Mouse (Mus musculus) megakaryocyte-erythroid progenitor cell, adult 5-6 weeks (primary cell): ENCODE results near the gene Rnf214. TPM values are rescaled to one million over a fixed set of nuclear protein-coding genes. Genes with fewer than 3 reads are reported as not detected.

Experiments
- ATAC-seq: replicated peaks from 2 replicates; pipeline ENCODE4 v1.8.0; 2016; ENCODE audit warnings: mild to moderate bottlenecking, inconsistent platforms; ENCODE audit not compliant: severe bottlenecking, poor library complexity, low FRiP score, low TSS enrichment
- total RNA-seq, 2 experiments: library from RNA; stranded (forward) in 1 of 2; stranded (reverse) in 1 of 2; fragments of 200-1000, 215-1000 nt in 1 of 2; fragments of >200 nt in 1 of 2; fragmentation: Nextera tagmentation in 1 of 2; gene quantifications; 2 replicates each; pipeline ENCODE4 v1.2.3; 2014 to 2017

Gene Rnf214
- total RNA-seq (2014; fragmentation: Nextera tagmentation): 34.7 and 48.2 TPM in 2 replicates
- total RNA-seq (2017): 22.6 and 26.0 TPM in 2 replicates

GRCm38 (mm10) chr9:45906355-45907077 is at the start of gene Rnf214, which contains the start of gene Pcsk7:
TSS of gene Rnf214 (minus strand) at chr9:45906911.
TSS of gene Pcsk7 (plus strand) at chr9:45906497.
- ATAC-seq: peak; percentile 90

- ATAC-seq: peak; percentile 82
Measured at GRCm38 (mm10) chr9:45955107-45955963, 48.6 kb upstream of the Rnf214 start, which contains the start of gene Sidt2. TSS of gene Sidt2 (minus strand) at chr9:45955258.

- peak; percentile 35 for ATAC-seq
Measured at GRCm38 (mm10) chr9:45954294-45955106, 47.8 kb upstream of the Rnf214 start.

- ATAC-seq: 0 out of 2 replicates have a peak, but pooled peaks have one; percentile 10
Measured at GRCm38 (mm10) chr9:45953511-45954293, 47.0 kb upstream of the Rnf214 start.

- ATAC-seq: no peak
Measured at GRCm38 (mm10) chr9:45952890-45953289, 46.2 kb upstream of the Rnf214 start.

- ATAC-seq: no peak
Measured at GRCm38 (mm10) chr9:45952057-45952456, 45.3 kb upstream of the Rnf214 start.

- no peak for ATAC-seq
Measured at GRCm38 (mm10) chr9:45946872-45947183, 40.1 kb upstream of the Rnf214 start.

- no peak for ATAC-seq
Measured at GRCm38 (mm10) chr9:45946182-45946871, 39.6 kb upstream of the Rnf214 start.

- no peak for ATAC-seq
Measured at GRCm38 (mm10) chr9:45945721-45946120, 39.0 kb upstream of the Rnf214 start.

- ATAC-seq: peak; percentile 66
Measured at GRCm38 (mm10) chr9:45944506-45945400, 38.0 kb upstream of the Rnf214 start.

- ATAC-seq: no peak
Measured at GRCm38 (mm10) chr9:45943628-45944505, 37.2 kb upstream of the Rnf214 start.

GRCm38 (mm10) chr9:45942916-45943315 is 36.2 kb upstream of the Rnf214 start:
- no peak for ATAC-seq

- ATAC-seq: no peak
Measured at GRCm38 (mm10) chr9:45942464-45942863, 35.8 kb upstream of the Rnf214 start.

- peak; percentile 38; the same call in 1 of the 2 replicates for ATAC-seq
Measured at GRCm38 (mm10) chr9:45941329-45941888, 34.7 kb upstream of the Rnf214 start.

- no peak for ATAC-seq
Measured at GRCm38 (mm10) chr9:45939794-45940193, 33.1 kb upstream of the Rnf214 start.

GRCm38 (mm10) chr9:45938952-45939637 is 32.4 kb upstream of the Rnf214 start:
- no peak for ATAC-seq
